Mouse (Mus musculus): ENCODE results near the gene Zfp990.
"Not testable (repeated sequence)": the region's sequence is repeated elsewhere in the genome, so short reads cannot be mapped to it uniquely, and the experiment has no call there.

Zfp990 gene

DNA sequence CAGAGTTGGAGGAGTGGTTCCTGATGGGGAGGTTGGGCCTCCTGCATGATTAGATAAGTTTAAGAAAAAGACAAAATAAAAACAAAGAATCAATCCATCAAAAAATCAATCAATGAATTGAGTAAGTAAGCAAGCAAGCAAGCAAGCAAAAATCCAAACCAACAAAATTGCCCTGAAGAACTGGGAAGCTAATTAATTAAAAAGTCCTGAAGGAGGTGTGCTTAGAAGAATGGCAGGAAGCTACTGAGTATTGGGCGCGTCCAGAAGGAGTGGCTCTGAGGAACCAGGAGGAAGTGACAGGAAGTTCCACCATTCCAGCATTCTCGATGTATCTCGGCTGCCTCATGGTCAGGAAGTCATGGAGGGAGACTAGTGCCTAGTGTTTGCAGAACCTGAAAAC, at the start of gene Zfp990:
Gene Zfp990 (plus strand): TSS at position 301 of the 400 bp plus-strand sequence.
- DNase-seq (ENCODE audit: low read depth in 1 of 2, low spot score in 2 of 2): not testable (repeated sequence)

DNA sequence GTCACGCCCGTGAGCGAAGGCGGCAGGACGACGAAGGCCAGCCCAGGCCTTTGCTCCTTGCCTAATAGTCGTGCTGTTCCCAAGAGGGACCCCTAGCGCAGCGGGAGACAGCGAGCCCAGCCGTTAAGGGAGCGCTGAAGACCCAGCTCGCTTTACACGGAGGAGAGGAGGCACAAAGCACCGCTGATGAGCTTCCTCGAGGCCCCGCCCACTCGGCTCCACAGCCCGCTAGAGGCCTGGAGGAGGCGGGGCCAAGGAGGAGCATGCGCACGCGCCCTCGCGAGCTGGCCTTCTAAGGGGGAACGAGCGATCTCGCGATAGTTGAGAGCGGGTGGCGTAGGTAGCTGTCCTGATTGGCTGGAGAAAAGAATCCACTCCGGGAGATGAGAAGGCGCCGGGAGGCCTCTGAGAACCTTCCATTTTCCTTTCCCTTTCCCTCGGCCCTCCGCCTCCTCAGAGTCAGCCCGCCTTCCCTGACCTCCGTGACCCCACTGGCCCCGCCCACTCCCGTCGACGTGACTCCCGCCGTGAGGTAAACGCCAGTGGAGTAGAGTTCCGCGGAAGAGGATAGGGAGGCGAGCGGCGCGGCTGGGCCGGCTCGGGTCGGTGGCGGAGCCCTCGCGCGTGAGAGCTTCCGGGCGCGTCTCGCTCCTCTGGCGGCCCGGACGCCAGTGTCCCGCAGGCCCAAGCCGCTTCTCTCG, 46.9 kb upstream of the Zfp990 start:
- DNase-seq (ENCODE audit: low read depth in 1 of 2, low spot score in 2 of 2): not testable (repeated sequence)

DNA sequence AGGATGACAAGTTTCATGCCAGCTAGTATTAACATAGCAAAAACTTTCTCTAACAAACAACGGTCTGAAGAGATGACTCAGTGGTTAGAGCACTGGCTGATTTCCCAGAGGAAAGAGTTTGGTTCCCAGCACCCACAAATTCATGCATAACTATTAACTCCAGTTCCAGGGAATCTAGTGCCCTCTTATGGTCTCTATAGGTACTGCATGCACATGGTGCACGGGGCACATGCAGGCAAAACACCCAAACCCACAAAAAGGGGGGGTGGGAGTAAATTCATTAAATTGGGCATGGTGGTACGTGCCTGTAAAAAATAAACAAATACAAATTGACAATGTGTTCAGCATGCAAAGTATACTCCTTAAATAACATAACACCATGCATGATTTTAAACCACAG, 32.4 kb upstream of the Zfp990 start:
- DNase-seq (ENCODE audit: low read depth in 1 of 2, low spot score in 2 of 2): no peak

DNA sequence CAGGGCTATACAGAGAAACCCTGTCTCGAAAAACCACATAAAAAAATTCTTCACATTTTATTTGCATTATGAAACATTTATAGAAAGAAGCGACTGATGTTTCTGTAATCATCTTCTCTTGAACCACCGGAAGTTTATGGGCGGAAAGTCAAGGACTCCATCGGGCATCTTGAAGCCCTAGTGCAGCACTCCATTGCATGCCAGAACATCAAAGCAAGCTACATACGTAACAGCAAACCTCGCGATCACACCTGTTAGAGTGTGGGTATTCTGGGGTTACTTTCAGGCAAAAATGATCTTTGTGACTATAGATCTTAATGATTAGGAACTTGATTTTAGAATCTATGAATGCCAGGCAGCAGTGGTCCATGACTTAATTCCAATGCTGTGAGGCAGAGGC, 29.9 kb upstream of the Zfp990 start:
- not testable (repeated sequence) for DNase-seq (ENCODE audit: low read depth in 1 of 2, low spot score in 2 of 2)

DNA sequence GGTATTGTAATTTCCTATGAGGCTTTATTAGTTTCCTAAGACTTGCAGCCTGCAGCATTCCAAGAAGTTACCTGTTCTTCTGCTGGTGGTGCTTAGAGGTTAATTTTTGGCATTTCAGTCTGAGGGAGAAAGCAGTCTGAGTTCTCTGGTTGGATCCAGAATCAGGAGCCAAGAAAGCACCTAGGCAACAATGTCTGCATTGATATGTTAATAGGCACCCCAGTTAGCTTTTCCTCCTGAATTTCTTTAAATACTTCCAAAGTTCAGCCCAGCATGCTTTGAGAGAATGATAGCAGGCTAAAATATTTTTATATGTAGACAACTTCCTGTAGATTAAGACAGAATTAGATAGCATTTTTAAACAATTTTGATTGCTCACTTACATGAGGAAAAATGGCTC, 21.2 kb upstream of the Zfp990 start:
- DNase-seq (ENCODE audit: low read depth in 1 of 2, low spot score in 2 of 2): no peak

DNA sequence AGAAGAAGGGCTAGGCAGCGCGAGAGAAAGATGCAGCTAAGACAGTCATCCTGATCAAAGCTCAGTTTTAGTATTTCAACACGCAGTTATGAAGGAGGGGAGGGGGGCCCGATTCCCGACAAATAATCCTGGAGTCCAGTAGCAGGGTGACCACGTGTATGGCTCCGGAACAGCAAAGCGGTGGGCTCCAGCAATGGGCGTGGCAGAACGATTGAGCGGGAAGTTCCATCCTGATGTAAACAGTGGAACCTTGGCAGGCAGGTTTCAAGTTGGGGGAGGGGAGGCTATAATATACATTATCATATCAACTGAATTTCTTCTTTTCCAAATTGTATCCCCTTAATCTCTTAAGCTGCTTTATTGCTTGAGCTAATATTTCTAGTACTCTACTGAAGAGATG, 18.4 kb upstream of the Zfp990 start:
- DNase-seq (ENCODE audit: low read depth in 1 of 2, low spot score in 2 of 2): no peak

DNA sequence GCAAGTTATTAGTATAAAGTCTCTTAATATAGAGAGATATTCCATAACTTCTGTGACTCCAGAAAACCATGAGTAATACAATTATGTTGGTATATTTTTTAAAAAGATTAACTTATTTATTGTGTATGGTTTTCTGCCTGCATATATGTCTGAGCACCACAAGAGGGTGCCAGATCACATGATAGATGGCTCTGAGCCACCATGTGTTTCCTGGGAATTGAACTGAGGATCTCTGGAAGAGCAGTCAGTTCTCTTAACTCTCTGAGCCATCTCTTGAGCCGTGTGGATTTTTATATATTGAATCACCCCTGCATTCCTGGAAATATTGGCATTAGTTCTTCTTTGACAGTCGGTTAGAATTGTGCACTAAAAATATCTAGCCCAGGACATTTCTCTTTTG, 17.2 kb upstream of the Zfp990 start:
- DNase-seq (ENCODE audit: low read depth in 1 of 2, low spot score in 2 of 2): not testable (repeated sequence)

DNA sequence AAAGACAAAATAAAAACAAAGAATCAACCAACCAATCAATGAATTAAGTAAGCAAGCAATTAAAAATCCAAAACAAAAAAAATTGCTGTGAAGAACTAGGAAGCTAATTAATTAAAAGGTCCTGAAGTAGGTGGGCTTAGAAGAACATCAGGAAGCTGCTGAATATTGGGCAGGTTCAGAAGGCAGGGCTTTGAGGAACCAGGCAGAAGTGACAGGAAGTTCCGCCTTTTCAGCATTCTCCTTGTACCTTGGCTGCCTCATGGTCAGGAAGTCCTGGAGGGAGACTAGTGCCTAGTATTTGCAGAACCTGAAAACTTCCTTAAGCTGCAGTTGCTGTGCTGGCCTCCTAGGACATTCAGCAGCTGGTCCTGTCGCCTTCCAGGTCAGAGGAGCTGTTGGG, 4.1 kb downstream of the Zfp990 start:
- not testable (repeated sequence) for DNase-seq (ENCODE audit: low read depth in 1 of 2, low spot score in 2 of 2)

DNA sequence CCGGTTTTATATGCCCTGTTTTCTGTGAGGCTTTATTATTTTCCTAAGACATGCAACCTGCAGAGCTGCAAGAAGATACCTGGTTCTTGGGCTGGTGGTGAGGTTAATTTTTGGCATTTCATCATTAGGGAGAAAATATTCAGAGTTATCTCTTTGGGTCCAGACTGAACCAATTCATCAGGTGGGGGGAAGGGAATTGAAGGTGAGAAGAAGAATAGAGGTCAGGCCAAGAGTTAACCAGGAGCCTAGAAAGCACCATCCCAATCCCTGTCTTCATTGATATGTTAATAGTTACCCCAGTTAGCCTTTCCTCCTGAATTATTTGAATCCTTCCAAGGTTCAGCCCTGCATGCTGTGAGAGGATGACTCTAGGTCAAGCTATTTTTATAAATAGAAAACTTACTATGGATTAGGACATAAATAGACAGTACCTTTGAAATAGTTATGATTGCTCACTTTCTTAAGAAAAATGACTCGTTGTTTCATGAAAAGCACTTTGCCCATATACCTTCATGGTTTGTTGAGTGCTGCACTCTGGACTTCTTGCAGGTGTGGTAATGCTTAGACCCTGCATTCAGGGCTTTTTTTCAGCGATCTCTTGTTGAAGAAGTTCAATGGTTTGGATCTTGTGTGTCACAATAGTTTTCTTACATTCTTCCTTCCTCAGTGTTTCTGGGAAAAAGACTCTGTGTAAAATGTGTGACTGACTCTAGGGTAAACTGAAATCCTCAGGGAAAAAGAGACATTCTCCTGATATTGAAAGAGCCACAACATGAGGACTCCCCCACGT, 5.4 kb downstream of the Zfp990 start:
- not testable (repeated sequence) for DNase-seq (ENCODE audit: low read depth in 1 of 2, low spot score in 2 of 2)

DNA sequence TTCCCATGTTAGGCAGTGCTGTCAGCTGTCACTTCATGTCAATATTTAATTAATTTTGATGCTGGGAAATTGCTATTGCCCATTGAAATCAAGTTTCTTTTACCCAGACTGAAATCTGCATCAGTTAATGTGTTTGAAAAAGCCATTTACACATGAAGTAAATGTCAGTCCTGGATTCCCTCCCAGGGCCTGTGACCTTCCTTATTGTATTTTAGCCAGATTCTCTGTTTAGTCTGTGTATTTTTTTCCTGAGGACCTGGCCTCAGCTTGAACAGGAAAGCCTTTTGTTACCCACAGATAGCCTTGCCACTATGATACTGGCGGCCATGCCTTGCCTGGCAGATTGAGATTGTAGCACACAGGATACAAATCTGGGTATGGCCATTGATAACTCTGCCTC, 6.8 kb downstream of the Zfp990 start:
- DNase-seq (ENCODE audit: low read depth in 1 of 2, low spot score in 2 of 2): not testable (repeated sequence)

DNA sequence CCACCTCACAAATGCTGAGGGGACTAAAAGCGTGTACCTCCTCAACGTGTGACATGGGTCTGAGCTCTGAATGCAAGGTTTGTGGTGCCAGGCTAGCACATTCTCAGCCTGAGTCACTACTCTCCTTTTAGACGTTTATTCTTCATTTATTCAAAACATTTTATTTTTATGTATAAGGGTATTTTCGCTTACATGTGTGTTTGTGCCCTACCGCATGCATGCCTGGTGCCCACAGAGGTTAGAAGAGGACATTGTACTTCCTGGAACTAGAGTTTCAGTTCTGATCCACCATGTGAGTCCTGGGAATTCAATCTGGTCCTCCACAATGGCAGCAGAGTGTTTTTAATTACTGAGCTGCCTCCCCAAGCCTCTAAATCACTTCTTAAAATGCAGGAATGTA, 33.3 kb downstream of the Zfp990 start:
- DNase-seq (ENCODE audit: low read depth in 1 of 2, low spot score in 2 of 2): not testable (repeated sequence)

DNA sequence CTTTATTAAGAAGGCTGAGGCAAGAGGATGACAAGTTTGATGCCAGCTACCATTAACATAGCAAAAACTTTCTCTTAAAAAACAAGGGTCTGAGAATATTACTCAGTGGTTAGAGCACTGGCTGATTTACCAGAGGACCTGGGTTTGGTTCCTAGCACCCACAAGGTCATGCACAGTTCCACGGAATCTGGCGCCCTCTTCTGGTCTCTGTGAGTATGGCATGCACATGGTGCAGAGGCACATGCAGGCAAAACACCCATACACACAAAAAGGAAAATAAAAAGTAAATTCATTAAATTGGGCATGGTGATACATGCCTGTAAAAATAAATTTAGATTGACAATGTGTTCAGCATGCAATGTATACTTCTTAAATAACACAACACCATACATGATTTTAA, 34.5 kb downstream of the Zfp990 start:
- DNase-seq (ENCODE audit: low read depth in 1 of 2, low spot score in 2 of 2): not testable (repeated sequence)

DNA sequence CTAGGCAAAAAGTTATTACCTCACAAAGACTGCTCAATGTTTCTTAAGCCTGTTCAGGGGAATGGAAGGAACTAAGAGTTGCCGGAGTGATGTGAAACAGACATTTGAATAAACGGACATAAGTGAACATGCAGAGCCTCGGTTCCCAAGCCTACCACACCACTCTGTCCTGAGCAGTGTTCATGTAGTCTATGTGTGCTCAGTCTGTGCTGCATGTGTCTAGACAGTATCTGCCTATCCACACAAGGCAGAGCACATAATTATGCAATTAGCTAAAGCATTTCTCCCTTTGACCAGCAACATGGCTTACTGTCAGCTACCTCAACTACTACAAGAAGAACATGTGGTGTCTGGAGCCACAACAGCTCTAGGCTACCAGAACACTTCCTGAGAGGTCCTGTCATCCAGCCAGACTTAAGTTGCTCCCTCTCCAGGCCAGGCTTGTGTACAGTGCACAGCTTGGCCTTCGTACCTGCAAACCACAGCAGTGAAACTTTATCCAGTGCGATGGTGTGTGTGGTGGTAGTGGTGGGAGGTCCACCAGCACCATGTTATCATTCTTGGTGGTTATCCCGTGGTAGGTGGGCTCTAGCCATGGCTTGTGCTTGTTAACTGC, 35.3 kb downstream of the Zfp990 start:
- not testable (repeated sequence) for DNase-seq (ENCODE audit: low read depth in 1 of 2, low spot score in 2 of 2)

DNA sequence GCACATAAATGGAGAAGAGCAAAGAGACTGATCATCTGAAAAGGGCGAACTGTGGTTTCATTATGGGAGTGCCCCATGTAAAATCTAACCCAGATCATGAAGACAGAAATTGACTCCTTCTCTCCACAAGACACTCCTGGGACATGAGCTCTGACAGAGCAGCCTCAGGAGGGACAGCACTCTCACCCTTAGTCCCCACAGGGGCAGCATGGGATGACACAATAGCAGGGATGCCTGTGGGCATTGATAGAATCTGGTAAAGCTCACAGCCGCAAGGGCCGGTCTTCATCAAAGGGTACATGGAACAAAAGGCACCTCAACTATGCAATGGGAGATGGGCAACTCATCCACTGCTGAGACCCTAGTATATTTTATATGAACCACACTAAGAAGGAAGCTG, 35.9 kb downstream of the Zfp990 start:
- not testable (repeated sequence) for DNase-seq (ENCODE audit: low read depth in 1 of 2, low spot score in 2 of 2)

DNA sequence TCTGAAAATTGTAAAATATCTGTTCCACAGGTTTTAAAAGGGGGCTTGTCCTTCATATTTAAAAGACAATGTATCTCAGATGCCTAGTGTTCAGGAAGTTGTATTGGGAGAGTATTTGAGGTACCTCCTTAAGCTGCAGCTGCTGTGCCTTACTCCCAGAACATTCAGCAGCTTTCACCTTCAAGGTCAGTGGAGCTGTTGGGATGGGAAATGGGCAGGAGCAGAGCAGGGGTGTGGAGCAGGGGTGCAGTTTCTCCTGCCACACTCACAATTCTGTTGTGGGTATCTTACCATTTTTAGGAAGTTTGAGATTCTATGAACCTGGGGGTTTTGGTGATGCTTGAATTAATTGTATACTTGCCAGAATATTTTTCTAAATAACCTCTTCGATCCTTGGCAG, 46.1 kb downstream of the Zfp990 start:
- DNase-seq (ENCODE audit: low read depth in 1 of 2, low spot score in 2 of 2): no peak

DNA sequence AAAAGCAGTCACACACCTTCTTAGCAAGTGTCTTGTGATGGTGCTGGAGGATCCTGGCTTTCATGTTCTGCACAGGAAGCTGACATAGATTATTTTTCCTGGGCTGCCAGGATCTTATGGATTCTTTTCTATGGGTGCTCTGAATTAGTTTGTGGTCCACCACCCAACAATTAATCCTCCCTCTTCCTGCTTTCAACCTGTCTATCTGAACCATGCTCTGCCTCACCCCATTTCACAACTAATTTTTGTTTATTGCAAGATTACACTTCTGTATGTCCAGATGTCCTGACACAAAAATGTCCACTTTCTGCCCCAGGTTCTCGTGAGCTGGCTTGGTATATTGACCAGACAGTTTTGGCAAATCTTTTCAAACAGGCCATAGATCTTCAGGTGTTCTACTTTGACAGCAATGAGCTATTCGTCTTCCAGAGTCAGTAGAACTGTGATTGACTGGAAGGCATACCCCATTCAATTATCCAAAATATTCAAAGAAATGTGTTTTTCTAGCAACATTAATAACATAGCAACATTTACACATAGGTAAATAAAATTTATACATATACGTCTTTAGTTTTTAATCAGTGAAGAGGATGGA, 49.0 kb downstream of the Zfp990 start:
- DNase-seq (ENCODE audit: low read depth in 1 of 2, low spot score in 2 of 2): no peak

DNA sequence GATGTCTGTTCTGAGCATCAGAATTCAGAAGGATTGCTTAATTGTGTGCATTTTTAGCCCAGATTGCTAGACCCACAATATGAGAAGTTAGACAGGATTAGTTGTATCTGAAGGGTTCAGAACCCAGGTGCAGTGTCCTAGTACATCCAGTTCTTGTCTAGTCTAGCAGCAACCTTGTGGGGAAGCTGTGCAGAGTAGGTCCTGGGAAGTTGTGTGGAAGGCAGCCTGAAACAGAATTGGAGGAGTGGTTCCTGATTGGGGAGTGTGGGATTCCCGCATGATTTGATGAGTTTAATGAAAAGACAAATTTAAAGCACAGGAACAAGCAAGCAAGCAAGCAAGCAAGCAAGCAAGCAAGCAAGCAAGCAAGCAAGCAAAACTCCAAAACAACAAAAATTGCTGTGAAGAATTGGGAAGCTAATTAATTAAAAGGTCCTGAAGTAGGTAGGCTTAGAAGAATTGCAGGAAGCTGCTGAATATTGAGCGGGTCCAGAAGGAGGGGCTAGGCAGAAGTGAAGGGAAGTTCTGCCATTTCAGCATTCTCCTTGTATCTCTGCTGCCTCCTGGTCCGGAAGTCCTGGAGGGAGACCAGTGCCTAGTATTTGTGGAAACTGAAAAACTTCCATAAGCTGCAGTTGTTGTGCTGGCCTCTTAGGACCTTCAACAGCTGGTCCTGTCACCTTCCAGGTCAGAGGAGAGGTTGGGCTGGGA, 53.7 kb downstream of the Zfp990 start:
- DNase-seq (ENCODE audit: low read depth in 1 of 2, low spot score in 2 of 2): no peak

DNA sequence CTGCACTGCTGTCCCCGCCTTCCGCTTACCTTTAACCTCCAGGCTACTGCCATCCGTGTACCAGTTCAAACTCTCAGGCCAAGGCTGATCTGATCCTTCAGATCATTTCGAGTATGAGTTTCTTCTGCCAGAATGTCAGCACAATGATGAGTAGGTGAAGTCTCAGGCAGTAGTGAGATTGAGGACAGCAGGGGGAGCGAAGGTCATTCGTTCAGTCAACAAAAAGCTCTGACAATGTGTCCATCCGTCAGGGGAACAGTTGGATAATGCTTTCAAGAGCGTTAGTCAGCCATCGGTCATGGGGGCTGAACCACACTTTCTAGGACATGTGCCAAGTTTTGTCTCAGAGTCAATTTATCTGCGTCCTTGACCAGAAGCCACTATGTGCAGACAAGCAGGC, 59.9 kb downstream of the Zfp990 start:
- not testable (repeated sequence) for DNase-seq (ENCODE audit: low read depth in 1 of 2, low spot score in 2 of 2)

DNA sequence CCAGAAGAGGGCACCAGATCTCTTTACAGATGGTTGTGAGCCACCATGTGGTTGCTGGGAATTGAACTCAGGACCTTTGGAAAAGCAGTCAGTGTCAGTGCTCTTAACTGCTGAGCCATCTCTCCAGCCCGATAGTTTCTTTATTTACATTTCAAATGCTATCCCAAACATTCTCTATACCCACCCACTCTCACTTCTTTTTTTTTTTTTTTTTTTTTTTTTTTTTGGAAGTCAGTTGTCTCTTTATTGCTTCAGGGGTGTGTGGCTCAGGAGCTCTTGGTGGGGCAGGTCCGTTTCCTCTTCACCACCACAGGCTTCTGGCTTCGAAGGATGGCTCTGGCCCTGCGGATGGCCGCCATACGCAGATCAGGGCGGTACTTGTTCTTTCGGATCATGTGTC, 66.1 kb downstream of the Zfp990 start:
- not testable (repeated sequence) for DNase-seq (ENCODE audit: low read depth in 1 of 2, low spot score in 2 of 2)

DNA sequence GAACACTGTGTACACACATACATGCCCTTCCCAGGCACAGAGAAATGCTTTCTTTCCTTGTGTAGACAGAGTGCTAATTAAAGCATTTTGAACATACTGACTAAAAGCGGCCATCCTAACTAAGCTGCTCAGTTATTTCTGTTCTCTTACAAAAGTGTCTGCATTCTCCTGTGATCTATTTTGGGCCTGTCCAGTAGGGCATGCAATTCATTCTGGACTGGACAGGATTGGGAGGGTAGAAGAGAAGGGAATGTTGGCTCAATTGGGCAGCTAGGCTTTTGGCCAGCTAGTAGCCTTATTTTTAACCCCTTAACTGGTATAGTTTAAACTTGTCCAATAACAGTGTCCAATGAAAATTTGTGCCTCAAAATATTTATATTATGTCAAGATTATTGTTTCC, 69.8 kb downstream of the Zfp990 start:
- DNase-seq (ENCODE audit: low read depth in 1 of 2, low spot score in 2 of 2): not testable (repeated sequence)

DNA sequence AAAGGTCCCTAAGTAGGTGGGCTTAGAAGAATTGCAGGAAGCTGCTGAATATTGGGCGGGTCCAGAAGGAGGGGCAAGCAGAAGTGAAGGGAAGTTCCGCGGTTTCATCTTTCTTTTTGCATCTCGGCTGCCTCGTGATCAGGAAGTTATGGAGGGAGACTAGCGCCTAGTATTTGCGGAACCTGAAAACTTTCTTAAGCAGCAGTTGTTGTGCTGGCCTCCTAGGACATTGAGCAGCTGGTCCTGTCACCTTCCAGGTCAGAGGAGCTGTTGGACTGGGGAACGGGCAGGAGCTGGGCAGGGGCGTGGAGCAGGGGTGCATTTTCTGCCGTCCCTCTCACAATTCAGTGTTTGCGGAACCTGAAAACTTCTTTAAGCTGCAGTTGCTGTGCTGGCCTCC, 74.5 kb downstream of the Zfp990 start, which contains the start of gene Gm13212:
Gene Gm13212 (plus strand): TSS at position 89 of the 400 bp plus-strand sequence.
- DNase-seq (ENCODE audit: low read depth in 1 of 2, low spot score in 2 of 2): peak; percentile 14 to 22

Measured in monocyte, adult 2 months (primary cell).